9 mouse cellular contexts compared by ENCODE assay signal in genomic region chr1:74947986-74948670, GRCm38 (mm10). TPM values are rescaled to one million over a fixed set of nuclear protein-coding genes. Genes with fewer than 3 reads are reported as not detected.
DNase-seq lines count a peak whose midpoint lies in the region; ATAC-seq lines count a peak whose summit lies in the region.
"Had no signal": no experiment of that assay in that cellular context is flagged by ENCODE, and none has a peak within 500 bp of the region (broad histone marks: within the 10 kb centered on the region; RNA-seq: fewer than 3 reads in every experiment).

No protein-coding gene starts in this region.

- H3K36me3 ChIP-seq in embryonic facial prominence, embryonic 13.5 days: no peaks in the 10 kb centered on the region
- no peaks in the 10 kb centered on the region for H3K36me3 ChIP-seq in hindbrain, embryonic 14.5 days (replicated peaks; ENCODE audit: control insufficient read depth, insufficient read depth)
- H3K36me3 ChIP-seq in liver, embryonic 11.5 days (ENCODE audit: control insufficient read depth, insufficient read depth, low read length): no peaks in the 10 kb centered on the region
- no peaks in the 10 kb centered on the region for H3K36me3 ChIP-seq in stomach, embryonic 16.5 days (ENCODE audit: control insufficient read depth, insufficient read depth, low read length)
- H3K36me3 ChIP-seq: G1E had no signal

- no peak for ATAC-seq in embryonic facial prominence, embryonic 13.5 days (ENCODE audit: insufficient number of reproducible peaks, insufficient read depth, low FRiP score, low TSS enrichment, low read depth)
- no peak for ATAC-seq in hindbrain, embryonic 14.5 days (ENCODE audit: low FRiP score)
- no peak for ATAC-seq in liver, embryonic 11.5 days (replicated peaks; ENCODE audit: low FRiP score)
- ATAC-seq in stomach, embryonic 16.5 days (ENCODE audit: insufficient read depth, low FRiP score): no peak

- peak overlapping the region; percentile 51 for H3K4me2 ChIP-seq in embryonic facial prominence, embryonic 13.5 days
- peak overlapping the region; percentile 54 for H3K4me2 ChIP-seq in hindbrain, embryonic 14.5 days (replicated peaks)
- H3K4me2 ChIP-seq in liver, embryonic 11.5 days: peak overlapping the region; percentile 61
- peak overlapping the region; percentile 57 for H3K4me2 ChIP-seq in stomach, embryonic 16.5 days (ENCODE audit: low read depth, low read length)

- WGBS in embryonic facial prominence, embryonic 13.5 days: 1% methylated on average over 41 of the region's 41 CpGs
- 1% methylated on average over 41 of the region's 41 CpGs for WGBS in hindbrain, embryonic 14.5 days
- WGBS in liver, embryonic 11.5 days: 4% methylated on average over 41 of the region's 41 CpGs
- WGBS in stomach, embryonic 16.5 days: 2% methylated on average over 41 of the region's 41 CpGs

- peak overlapping the region; percentile 30 for H3K4me3 ChIP-seq in embryonic facial prominence, embryonic 13.5 days
- H3K4me3 ChIP-seq in hindbrain, embryonic 14.5 days (replicated peaks; ENCODE audit: low read length): peak overlapping the region; percentile 26
- peak overlapping the region; percentile 24; the same call in 1 of the 2 replicates for H3K4me3 ChIP-seq in liver, embryonic 11.5 days (ENCODE audit: low read depth, low read length)
- peak overlapping the region; percentile 46 for H3K4me3 ChIP-seq in stomach, embryonic 16.5 days (replicated peaks; ENCODE audit: low read length)

- H3K27me3 ChIP-seq in embryonic facial prominence, embryonic 13.5 days: peaks cover 100% of the 10 kb centered on the region
- H3K27me3 ChIP-seq in hindbrain, embryonic 14.5 days (ENCODE audit: control insufficient read depth, insufficient read depth, low read length): peaks cover 90% of the 10 kb centered on the region
- peaks cover 75% of the 10 kb centered on the region for H3K27me3 ChIP-seq in liver, embryonic 11.5 days (replicated peaks; ENCODE audit: control insufficient read depth, insufficient read depth, low read length)
- H3K27me3 ChIP-seq in stomach, embryonic 16.5 days (ENCODE audit: control insufficient read depth, insufficient read depth, low read length): peaks cover 66% of the 10 kb centered on the region

- no peak overlapping the region for H3K27ac ChIP-seq in embryonic facial prominence, embryonic 13.5 days
- H3K27ac ChIP-seq in hindbrain, embryonic 14.5 days: no peak overlapping the region
- no peak overlapping the region for H3K27ac ChIP-seq in liver, embryonic 11.5 days (ENCODE audit: low read depth, low read length)
- no peak overlapping the region for H3K27ac ChIP-seq in stomach, embryonic 16.5 days (ENCODE audit: low read length)

- H3K4me1 ChIP-seq in embryonic facial prominence, embryonic 13.5 days: peaks cover 36% of the 10 kb centered on the region
- peaks cover 22% of the 10 kb centered on the region for H3K4me1 ChIP-seq in hindbrain, embryonic 14.5 days (replicated peaks; ENCODE audit: control insufficient read depth, insufficient read depth, low read length)
- peaks cover 2% of the 10 kb centered on the region; the same call in 1 of the 2 replicates for H3K4me1 ChIP-seq in liver, embryonic 11.5 days (replicated peaks; ENCODE audit: control insufficient read depth, insufficient read depth, low read length)
- H3K4me1 ChIP-seq in stomach, embryonic 16.5 days (ENCODE audit: control insufficient read depth, insufficient read depth, low read length): peaks cover 12% of the 10 kb centered on the region

- DNase-seq in left cerebral cortex, postnatal 4 days: peak; percentile 14
- no peak for DNase-seq in left cerebral cortex, adult 9 months (ENCODE audit: low spot score in 2 of 2)
- DNase-seq in hindbrain, embryonic 14.5 days (ENCODE audit: low spot score): no peak
- no peak for DNase-seq in liver, embryonic 11.5 days (ENCODE audit: low spot score)
- no peak for DNase-seq in cerebellum, postnatal 4 days (ENCODE audit: low spot score in 2 of 2)
- DNase-seq in urinary bladder, postnatal 10 days (ENCODE audit: low spot score): no peak

- intact Hi-C loops in left cerebral cortex, postnatal 4 days (cut with DNase I): no loop called here

- H3K9ac ChIP-seq in embryonic facial prominence, embryonic 13.5 days: peak overlapping the region; percentile 59
- peak overlapping the region; percentile 31; the same call in 1 of the 2 replicates for H3K9ac ChIP-seq in hindbrain, embryonic 14.5 days
- no peak overlapping the region for H3K9ac ChIP-seq in liver, embryonic 11.5 days (ENCODE audit: low read depth, low read length)
- peak overlapping the region; percentile 70 for H3K9ac ChIP-seq in stomach, embryonic 16.5 days (ENCODE audit: low read length)

- H3K9me3 ChIP-seq in embryonic facial prominence, embryonic 13.5 days: no peaks in the 10 kb centered on the region
- no peaks in the 10 kb centered on the region for H3K9me3 ChIP-seq in hindbrain, embryonic 14.5 days (ENCODE audit: control insufficient read depth, low read length)
- H3K9me3 ChIP-seq in liver, embryonic 11.5 days (ENCODE audit: control insufficient read depth, low read length): no peaks in the 10 kb centered on the region
- no peaks in the 10 kb centered on the region for H3K9me3 ChIP-seq in stomach, embryonic 16.5 days (replicated peaks; ENCODE audit: control insufficient read depth, low read length)

RNA-seq across cellular contexts. Expression of gene Ihh, which starts 3.3 kb away (rescaled TPM):
- under 1 TPM; 0.28 to 0.40 TPM for total RNA-seq in left cerebral cortex, postnatal 4 days (2021)
- polyA plus RNA-seq in embryonic facial prominence, embryonic 13.5 days (2015; fragmentation: Nextera tagmentation; extraction: Ambion mirVana): 0.83 and 0.89 TPM in 2 replicates
- 0.32 and 0.35 TPM in 2 replicates for polyA plus RNA-seq in hindbrain, embryonic 14.5 days (2014; fragmentation: Nextera tagmentation; extraction: Ambion mirVana)
- 2.2 and 2.7 TPM in 2 replicates for polyA plus RNA-seq in liver, embryonic 11.5 days (2014; fragmentation: Nextera tagmentation; extraction: Ambion mirVana)
- 19.0 and 22.0 TPM in 2 replicates for polyA plus RNA-seq in stomach, embryonic 16.5 days (2015; fragmentation: Nextera tagmentation; extraction: Ambion mirVana)

RNA-seq across cellular contexts. Expression of gene Cfap65, which starts 12.7 kb away (rescaled TPM):
- total RNA-seq in left cerebral cortex, postnatal 4 days (2021): 1 to 10 TPM; 1.5 to 1.8 TPM
- polyA plus RNA-seq in embryonic facial prominence, embryonic 13.5 days (2015; fragmentation: Nextera tagmentation; extraction: Ambion mirVana): 0.07 TPM in 1 of 2 replicates, not detected in the other
- polyA plus RNA-seq in hindbrain, embryonic 14.5 days (2014; fragmentation: Nextera tagmentation; extraction: Ambion mirVana): 1.2 and 1.4 TPM in 2 replicates
- not detected in 2 replicates for polyA plus RNA-seq in liver, embryonic 11.5 days (2014; fragmentation: Nextera tagmentation; extraction: Ambion mirVana)
- polyA plus RNA-seq in stomach, embryonic 16.5 days (2015; fragmentation: Nextera tagmentation; extraction: Ambion mirVana): 0.05 and 0.07 TPM in 2 replicates
- polyA plus RNA-seq: G1E had no signal

RNA-seq across cellular contexts. Expression of gene Cryba2, which starts 55.2 kb away (rescaled TPM):
- total RNA-seq in left cerebral cortex, postnatal 4 days (2021): not detected
- polyA plus RNA-seq in embryonic facial prominence, embryonic 13.5 days (2015; fragmentation: Nextera tagmentation; extraction: Ambion mirVana): not detected in 2 replicates
- polyA plus RNA-seq in hindbrain, embryonic 14.5 days (2014; fragmentation: Nextera tagmentation; extraction: Ambion mirVana): 2.0 and 2.1 TPM in 2 replicates
- not detected in 2 replicates for polyA plus RNA-seq in liver, embryonic 11.5 days (2014; fragmentation: Nextera tagmentation; extraction: Ambion mirVana)
- polyA plus RNA-seq in stomach, embryonic 16.5 days (2015; fragmentation: Nextera tagmentation; extraction: Ambion mirVana): 1.4 and 1.9 TPM in 2 replicates
- total RNA-seq: G1E had no signal
- polyA plus RNA-seq: G1E had no signal
